Mouse (Mus musculus) hindbrain, embryonic 12.5 days (tissue): ENCODE measurements at regions not wholly inside any gene's neighbourhood (a gene's known extent, or its start where the extent isn't known, plus 50 kb on each side); places are given as distances from the start of the nearest gene placed in this dataset.

Experiments used
- ATAC-seq: fragments of 200-750 bp; cut with Nextera tagmentation; 2 replicates; pipeline ENCODE4 v1.8.0; 2017; ENCODE audit warnings: moderate TSS enrichment; ENCODE audit not compliant: low FRiP score
- H3K27ac ChIP-seq: fragments of 300-500 bp; sonication (generic); 2 replicates; pipeline ENCODE4 v1.5.1; 2016; ENCODE audit warnings: mild to moderate bottlenecking
- H3K27me3 ChIP-seq: fragments of 300-500 bp; sonication (generic); 2 replicates; pipeline ENCODE4 v1.6.1; 2016; ENCODE audit warnings: mild to moderate bottlenecking
- H3K36me3 ChIP-seq: fragments of 300-500 bp; sonication (generic); 2 replicates; pipeline ENCODE4 v1.6.1; 2016; ENCODE audit warnings: mild to moderate bottlenecking
- H3K4me1 ChIP-seq: fragments of 300-500 bp; sonication (generic); 2 replicates; pipeline ENCODE4 v1.6.1; 2016
- H3K4me2 ChIP-seq: fragments of 300-500 bp; sonication (generic); replicated peaks from 2 replicates; pipeline ENCODE4 v1.6.1; 2016; ENCODE audit warnings: mild to moderate bottlenecking
- H3K4me3 ChIP-seq: fragments of 300-500 bp; sonication (generic); 2 replicates; pipeline ENCODE4 v1.5.1; 2016; ENCODE audit warnings: mild to moderate bottlenecking
- H3K9ac ChIP-seq: fragments of 300-500 bp; sonication (generic); 2 replicates; pipeline ENCODE4 v1.6.1; 2016; ENCODE audit warnings: mild to moderate bottlenecking, moderate library complexity
- H3K9me3 ChIP-seq: fragments of 300-500 bp; sonication (generic); replicated peaks from 2 replicates; pipeline ENCODE4 v1.6.1; 2016; ENCODE audit warnings: mild to moderate bottlenecking
- WGBS: fragments of 180-500 bp; shearing (Covaris S2); methylation state at CpG from one replicate; pipeline ENCODE4 v1.1.7; 2016; 5-methylcytosine and 5-hydroxymethylcytosine counted together

DNA sequence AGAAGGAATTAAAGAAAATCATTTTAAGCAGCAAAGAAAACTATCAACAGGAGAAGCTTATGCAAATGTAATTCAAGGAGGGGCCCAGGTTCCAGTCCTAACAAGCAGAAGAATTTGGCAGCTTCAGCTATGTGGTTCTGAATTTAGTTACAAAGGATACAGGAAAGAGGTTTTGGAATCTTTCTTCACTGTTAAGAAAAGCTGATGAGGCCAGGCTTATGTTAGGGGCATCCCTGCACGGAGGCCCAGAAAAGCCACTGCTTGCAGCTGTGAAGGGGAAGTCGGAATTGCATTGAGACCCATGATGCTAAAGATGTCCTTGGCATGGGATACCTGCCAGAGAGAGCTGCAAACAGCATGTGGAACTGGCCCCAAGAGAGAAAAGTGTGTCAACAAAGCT is 114.9 kb upstream of the Cops8 start:
- Histone ChIP-seq H3K9ac (no peak overlapping the region), H3K4me1 (0 out of 2 replicates have a peak, but pooled peaks cover 3% of the 10 kb centered on the region), H3K27ac (no peak overlapping the region), H3K4me2 (no peak overlapping the region), H3K4me3 (no peak overlapping the region), H3K9me3 (no peaks in the 10 kb centered on the region), H3K27me3 (0 out of 2 replicates have a peak, but pooled peaks cover 2% of the 10 kb centered on the region), H3K36me3 (no peaks in the 10 kb centered on the region)
- 83% methylated on average over 2 of the region's 2 CpGs for WGBS
- ATAC-seq = no peak

DNA sequence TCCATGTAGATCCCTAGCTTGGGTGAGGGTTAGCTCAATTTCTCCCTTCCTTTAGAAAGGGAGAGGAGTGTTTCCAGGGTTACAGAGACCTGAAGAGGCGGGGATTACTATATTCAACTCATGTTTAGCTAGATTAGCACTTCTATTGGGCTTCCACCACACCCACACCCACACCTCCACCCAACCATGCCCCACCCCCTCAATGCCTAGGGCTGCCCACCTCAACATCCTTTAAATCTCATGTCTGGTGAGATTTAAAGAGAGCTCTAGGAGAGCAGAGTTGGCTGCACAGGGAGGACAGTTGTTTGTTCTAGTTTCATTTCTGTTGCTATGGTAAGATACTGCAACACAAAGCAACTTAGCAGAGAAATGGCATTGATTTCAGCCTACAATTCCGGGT is 113.8 kb upstream of the Cops8 start:
- no peak overlapping the region for H3K4me2 ChIP-seq
- no peaks in the 10 kb centered on the region for H3K9me3 ChIP-seq
- no peak overlapping the region for H3K27ac ChIP-seq
- no peaks in the 10 kb centered on the region for H3K36me3 ChIP-seq
- ATAC-seq = no peak
- H3K9ac ChIP-seq = no peak overlapping the region
- WGBS = 73% methylated on average over 2 of the region's 2 CpGs
- peaks cover 5% of the 10 kb centered on the region; the same call in 1 of the 2 replicates for H3K27me3 ChIP-seq
- H3K4me3 ChIP-seq = no peak overlapping the region
- 0 out of 2 replicates have a peak, but pooled peaks cover 3% of the 10 kb centered on the region for H3K4me1 ChIP-seq

DNA sequence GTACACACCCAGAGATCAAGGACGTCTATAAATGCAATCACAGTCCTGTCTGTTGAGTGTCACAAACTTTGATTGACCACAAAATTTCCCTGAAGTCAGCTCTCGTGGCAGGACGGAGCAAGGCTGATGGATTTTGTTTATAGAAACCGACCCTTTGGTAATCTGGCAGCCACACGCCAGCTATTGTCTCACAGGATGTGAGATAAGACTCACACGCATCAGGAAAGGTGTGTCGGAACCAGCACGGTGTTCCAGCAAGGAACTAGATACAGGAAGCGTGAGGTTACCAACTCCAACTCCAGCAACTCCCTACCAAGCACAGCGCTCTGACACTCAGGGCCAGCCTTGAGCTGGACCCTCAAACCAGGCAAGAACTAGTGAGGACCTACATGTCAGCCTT is 112.4 kb upstream of the Cops8 start:
- peaks cover 9% of the 10 kb centered on the region; the same call in 1 of the 2 replicates for H3K27me3 ChIP-seq
- H3K36me3 ChIP-seq = no peaks in the 10 kb centered on the region
- no peak for ATAC-seq
- H3K9me3 ChIP-seq = no peaks in the 10 kb centered on the region
- no peak overlapping the region for H3K4me2 ChIP-seq
- 90% methylated on average over 10 of the region's 10 CpGs for WGBS
- no peak overlapping the region for H3K9ac ChIP-seq
- no peak overlapping the region for H3K4me3 ChIP-seq
- H3K27ac ChIP-seq = no peak overlapping the region
- 0 out of 2 replicates have a peak, but pooled peaks cover 3% of the 10 kb centered on the region for H3K4me1 ChIP-seq

DNA sequence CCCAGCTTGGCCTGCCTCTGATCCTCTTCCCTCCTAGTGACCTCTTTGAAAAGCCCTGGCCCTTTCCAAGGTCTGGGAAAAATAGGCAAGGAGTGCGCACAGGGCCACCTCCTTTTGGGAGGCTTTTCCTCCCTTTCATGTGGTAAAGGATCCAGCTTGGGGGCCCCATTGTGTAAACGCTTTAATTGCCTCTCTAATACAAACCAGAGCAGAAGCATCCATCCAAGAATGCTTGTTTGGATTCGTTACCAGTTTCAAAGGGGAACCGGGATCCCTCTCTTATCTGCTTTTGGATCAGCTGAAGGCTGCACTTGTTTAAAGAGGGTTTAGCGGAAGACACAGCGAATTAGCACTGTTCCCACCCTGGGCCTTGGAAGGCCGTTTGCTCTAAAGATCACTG is 109.3 kb upstream of the Cops8 start:
- no peak overlapping the region for H3K4me2 ChIP-seq
- H3K36me3 ChIP-seq = no peaks in the 10 kb centered on the region
- peaks cover 7% of the 10 kb centered on the region; the same call in 1 of the 2 replicates for H3K27me3 ChIP-seq
- ATAC-seq = no peak
- H3K27ac ChIP-seq = no peak overlapping the region
- H3K9me3 ChIP-seq = no peaks in the 10 kb centered on the region
- no peak overlapping the region for H3K4me3 ChIP-seq
- H3K9ac ChIP-seq = no peak overlapping the region
- WGBS = 26% methylated on average over 7 of the region's 7 CpGs
- no peaks in the 10 kb centered on the region for H3K4me1 ChIP-seq

DNA sequence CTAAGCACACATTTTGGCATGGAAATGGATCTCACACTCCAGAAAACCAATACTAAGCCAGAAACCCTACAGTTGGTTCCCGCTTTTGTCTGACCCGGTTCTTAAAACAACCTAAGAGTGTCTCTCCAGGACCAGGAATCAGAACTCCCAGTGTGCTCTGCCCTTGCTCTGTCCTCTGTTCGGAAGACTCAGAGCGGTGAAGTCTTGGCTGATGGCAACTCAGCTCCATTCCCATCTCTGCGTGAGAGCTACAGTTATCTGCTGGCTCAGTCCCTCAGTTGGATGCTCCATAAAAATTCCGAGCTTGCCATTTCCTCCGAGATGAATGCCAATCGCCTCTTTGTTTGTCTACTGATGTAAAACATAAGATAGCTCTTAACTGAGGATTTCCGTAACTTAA is 107.6 kb upstream of the Cops8 start:
- H3K4me3 ChIP-seq = no peak overlapping the region
- H3K27ac ChIP-seq = no peak overlapping the region
- no peak for ATAC-seq
- H3K27me3 ChIP-seq = peaks cover 7% of the 10 kb centered on the region; the same call in 1 of the 2 replicates
- H3K4me1 ChIP-seq = no peaks in the 10 kb centered on the region
- no peaks in the 10 kb centered on the region; the same call in 1 of the 2 replicates for H3K9me3 ChIP-seq
- no peak overlapping the region for H3K9ac ChIP-seq
- H3K36me3 ChIP-seq = no peaks in the 10 kb centered on the region
- no peak overlapping the region for H3K4me2 ChIP-seq
- 88% methylated on average over 9 of the region's 9 CpGs for WGBS

DNA sequence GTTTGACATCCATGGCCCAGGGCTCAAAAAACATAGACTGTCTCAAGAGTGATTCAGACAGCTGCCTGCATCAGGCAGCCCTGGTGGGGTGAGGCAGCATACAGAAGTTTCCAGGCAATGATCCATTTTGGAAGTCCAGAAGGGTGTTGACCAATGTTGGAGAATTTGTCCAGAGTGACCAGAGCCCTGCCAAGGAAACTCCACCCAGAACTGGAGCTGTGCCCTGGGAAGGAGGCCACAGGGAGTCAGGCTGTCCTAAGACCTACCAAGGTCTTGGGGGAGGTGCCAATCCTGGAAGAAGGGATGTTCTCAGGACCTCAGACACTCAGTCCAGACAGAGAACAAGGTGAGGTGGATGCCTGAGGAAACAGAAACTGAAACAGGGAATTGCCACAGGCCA is 105.2 kb upstream of the Cops8 start:
- Histone ChIP-seq H3K27me3 (peaks cover 7% of the 10 kb centered on the region; the same call in 1 of the 2 replicates), H3K27ac (no peak overlapping the region), H3K9ac (no peak overlapping the region), H3K4me1 (no peaks in the 10 kb centered on the region), H3K36me3 (no peaks in the 10 kb centered on the region), H3K4me3 (no peak overlapping the region), H3K4me2 (no peak overlapping the region), H3K9me3 (no peaks in the 10 kb centered on the region; the same call in 1 of the 2 replicates)
- no peak for ATAC-seq

DNA sequence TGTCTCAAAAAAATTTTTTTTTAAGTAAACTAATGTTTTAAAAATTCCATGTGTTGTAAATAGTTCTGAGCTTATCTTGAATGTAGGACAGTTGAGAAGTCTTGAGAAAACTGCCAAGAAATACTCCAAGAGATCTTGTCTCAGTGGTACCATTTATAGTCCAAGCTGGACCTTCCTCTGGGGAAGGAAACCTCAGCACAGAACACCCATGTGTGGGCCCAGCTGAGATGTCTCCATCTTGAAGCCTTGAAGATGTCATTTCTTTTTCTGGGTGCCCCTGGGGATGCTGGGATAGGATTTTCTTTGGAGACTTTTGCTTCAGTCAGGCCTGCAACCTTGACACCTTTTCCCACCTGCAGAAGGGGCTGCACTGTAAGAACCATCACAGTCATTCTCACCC is 101.4 kb upstream of the Cops8 start:
- H3K9ac ChIP-seq = no peak overlapping the region
- no peak overlapping the region for H3K4me3 ChIP-seq
- H3K27ac ChIP-seq = no peak overlapping the region
- no peaks in the 10 kb centered on the region; the same call in 1 of the 2 replicates for H3K9me3 ChIP-seq
- ATAC-seq = no peak
- H3K4me2 ChIP-seq = no peak overlapping the region
- no peaks in the 10 kb centered on the region for H3K36me3 ChIP-seq
- H3K4me1 ChIP-seq = peaks cover 6% of the 10 kb centered on the region; the same call in 1 of the 2 replicates
- H3K27me3 ChIP-seq = no peaks in the 10 kb centered on the region

DNA sequence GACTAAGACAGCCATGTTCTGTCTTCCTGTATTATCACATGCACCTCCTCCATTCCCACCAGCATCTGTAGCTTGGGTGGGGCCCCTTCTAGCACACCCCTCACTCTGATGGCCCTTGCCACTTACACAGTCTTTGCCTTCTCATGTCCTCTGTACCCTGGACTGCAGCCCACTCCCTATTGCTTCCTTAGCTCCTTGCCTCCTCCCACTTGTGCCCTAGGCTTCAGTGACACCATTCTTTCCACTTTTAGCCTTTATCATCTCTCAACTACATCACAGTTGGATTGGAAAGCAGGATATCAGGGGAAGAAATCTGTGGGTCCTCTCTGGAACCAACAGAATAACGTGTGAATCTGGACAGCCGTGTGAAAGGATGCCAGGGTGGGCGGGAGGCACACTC is 100.4 kb upstream of the Cops8 start:
- peaks cover 6% of the 10 kb centered on the region; the same call in 1 of the 2 replicates for H3K4me1 ChIP-seq
- WGBS = 85% methylated on average over 3 of the region's 3 CpGs
- no peak for ATAC-seq
- H3K9me3 ChIP-seq = no peaks in the 10 kb centered on the region; the same call in 1 of the 2 replicates
- H3K9ac ChIP-seq = no peak overlapping the region
- no peak overlapping the region for H3K4me2 ChIP-seq
- no peak overlapping the region for H3K4me3 ChIP-seq
- H3K27ac ChIP-seq = no peak overlapping the region
- no peaks in the 10 kb centered on the region for H3K36me3 ChIP-seq
- H3K27me3 ChIP-seq = no peaks in the 10 kb centered on the region

DNA sequence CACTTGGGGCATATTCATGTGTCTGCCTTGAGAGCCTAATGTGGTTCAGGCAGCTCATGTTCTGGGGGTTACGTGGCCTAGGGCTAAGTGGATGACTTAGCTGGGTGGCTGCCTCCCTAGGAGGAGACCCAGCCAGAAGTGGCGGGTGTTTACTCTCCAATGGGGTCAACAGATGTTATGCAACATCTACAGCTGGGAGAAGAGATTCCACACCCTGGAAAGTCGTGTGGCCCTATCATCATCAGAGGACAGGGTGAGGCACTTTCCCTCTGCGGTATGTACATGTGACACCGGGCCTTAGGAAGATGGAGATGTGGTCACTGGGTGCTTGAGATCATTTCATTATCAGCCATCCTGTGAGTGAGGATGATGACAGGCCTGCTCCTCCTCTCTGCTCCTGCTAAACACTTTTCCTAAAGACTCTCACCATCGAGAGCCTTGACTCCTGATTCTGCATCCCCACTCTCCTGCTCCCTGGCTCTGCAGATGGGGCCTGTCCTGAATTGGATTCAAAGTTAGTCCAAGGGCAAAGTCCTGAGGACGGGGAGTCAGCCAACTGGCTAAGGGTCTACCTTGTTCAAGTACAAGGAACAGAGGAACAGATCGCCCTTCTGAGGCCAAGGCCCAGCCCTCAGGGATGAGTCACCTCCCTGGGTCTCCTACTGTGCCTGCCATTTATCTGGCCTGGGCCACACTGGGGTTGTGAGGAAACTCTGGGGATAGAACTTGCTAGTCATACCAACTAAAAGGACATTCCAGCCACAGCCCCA is 99.8 kb upstream of the Cops8 start:
- no peak overlapping the region for H3K27ac ChIP-seq
- H3K4me2 ChIP-seq = no peak overlapping the region
- H3K9me3 ChIP-seq = no peaks in the 10 kb centered on the region; the same call in 1 of the 2 replicates
- H3K36me3 ChIP-seq = no peaks in the 10 kb centered on the region
- no peak overlapping the region for H3K4me3 ChIP-seq
- no peaks in the 10 kb centered on the region for H3K27me3 ChIP-seq
- 82% methylated on average over 8 of the region's 8 CpGs for WGBS
- H3K9ac ChIP-seq = no peak overlapping the region
- no peak for ATAC-seq
- peaks cover 6% of the 10 kb centered on the region; the same call in 1 of the 2 replicates for H3K4me1 ChIP-seq

DNA sequence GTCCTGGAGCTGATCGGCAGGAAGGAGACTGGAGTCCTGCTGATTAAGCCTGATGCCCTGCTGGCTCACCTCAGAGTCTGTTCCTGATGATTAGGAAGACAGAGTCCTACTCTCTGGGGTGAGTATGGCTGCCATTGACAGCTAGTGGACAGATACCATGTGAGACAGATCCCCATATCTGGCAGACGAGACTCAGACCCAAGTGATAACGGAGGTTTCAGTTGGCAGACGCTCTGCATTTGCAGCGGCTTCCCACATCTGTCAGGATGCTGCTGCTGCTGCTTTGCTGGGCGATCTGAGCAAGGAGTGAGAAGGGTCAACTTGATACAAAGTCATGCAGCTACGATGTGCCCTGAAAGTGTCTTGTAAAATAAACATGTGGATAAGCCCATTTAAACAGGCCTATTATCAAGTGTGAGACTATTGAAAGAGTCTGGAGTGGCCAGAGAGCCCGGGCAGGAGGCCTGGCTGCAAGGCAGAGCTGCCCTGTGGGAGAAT is 98.1 kb upstream of the Cops8 start:
- H3K9ac ChIP-seq = no peak overlapping the region
- no peak for ATAC-seq
- WGBS = 26% methylated on average over 8 of the region's 8 CpGs

DNA sequence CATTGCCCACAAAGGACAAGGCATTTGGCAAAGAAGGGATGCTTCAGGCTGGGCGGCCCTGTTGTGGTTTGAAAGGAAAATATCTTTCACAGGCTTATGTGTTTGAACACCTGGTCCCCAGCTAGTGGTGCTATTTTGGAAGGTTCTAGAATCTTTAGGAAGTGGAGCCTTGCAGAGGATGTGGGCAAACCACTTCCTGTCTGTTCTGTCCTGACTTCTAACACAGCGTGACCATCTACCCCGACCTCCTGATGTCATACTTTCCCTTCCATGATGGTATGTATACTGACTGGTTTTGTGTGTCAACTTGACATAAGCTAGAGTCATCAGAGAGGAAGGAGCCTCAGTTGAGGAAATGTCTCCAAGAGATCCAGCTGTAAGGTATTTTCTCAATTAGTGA is 97.2 kb upstream of the Cops8 start:
- ATAC-seq = no peak
- Histone ChIP-seq H3K9me3 (no peaks in the 10 kb centered on the region), H3K27ac (no peak overlapping the region), H3K27me3 (no peaks in the 10 kb centered on the region), H3K4me2 (no peak overlapping the region), H3K4me3 (no peak overlapping the region), H3K9ac (no peak overlapping the region), H3K4me1 (peaks cover 6% of the 10 kb centered on the region; the same call in 1 of the 2 replicates), H3K36me3 (no peaks in the 10 kb centered on the region)
- WGBS = 90% methylated on average over 3 of the region's 3 CpGs

More for the DNA sequence above, 98.1 kb upstream of the Cops8 start:
- Histone ChIP-seq H3K36me3 (no peaks in the 10 kb centered on the region), H3K27me3 (no peaks in the 10 kb centered on the region), H3K27ac (no peak overlapping the region), H3K4me2 (no peak overlapping the region), H3K9me3 (no peaks in the 10 kb centered on the region; the same call in 1 of the 2 replicates), H3K4me1 (peaks cover 6% of the 10 kb centered on the region; the same call in 1 of the 2 replicates), H3K4me3 (no peak overlapping the region)

DNA sequence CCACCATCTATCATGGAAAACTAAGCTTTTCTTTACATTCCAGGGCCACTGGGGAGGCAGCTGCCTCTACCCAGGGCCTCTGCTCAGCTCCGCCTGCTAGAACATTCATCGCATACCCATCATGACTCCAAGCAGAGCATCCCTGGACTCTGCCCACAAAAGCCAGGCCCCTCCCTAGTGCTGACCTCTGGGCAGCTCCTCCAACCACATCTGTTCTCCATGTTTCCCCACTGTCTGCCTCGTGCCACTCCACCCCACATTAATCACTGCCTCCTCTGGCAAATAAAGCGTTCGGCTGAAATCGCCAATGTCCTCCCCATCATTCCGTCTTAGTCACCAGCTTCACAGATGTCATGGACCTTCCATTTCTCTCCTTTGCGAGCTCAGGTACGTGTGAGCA is 96.2 kb upstream of the Cops8 start:
- Histone ChIP-seq H3K36me3 (no peaks in the 10 kb centered on the region), H3K4me3 (no peak overlapping the region), H3K9me3 (no peaks in the 10 kb centered on the region), H3K9ac (no peak overlapping the region), H3K4me1 (peaks cover 6% of the 10 kb centered on the region; the same call in 1 of the 2 replicates), H3K27me3 (no peaks in the 10 kb centered on the region), H3K27ac (no peak overlapping the region), H3K4me2 (no peak overlapping the region)
- no peak for ATAC-seq
- 57% methylated on average over 9 of the region's 9 CpGs for WGBS

DNA sequence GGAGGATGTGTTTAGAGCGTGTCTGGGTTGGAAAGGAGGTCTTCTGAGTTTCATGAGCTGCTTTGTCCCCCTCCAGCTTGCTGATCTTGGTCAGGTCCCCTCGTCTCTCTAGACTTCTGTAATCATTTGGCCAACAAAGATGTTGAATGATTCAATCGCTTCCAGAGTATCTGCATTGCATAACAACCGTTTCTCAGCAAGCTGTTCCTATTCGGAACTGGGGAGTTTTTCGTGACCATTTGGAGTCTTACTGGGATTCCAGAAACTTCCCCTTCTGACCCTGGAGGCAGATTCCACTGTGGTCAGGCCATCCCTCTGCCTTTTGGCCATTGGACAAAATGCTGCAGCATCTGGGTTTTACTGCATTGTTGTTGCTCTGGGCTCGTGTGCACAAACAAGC is 93.4 kb upstream of the Cops8 start:
- 87% methylated on average over 7 of the region's 7 CpGs for WGBS
- Histone ChIP-seq H3K9ac (no peak overlapping the region), H3K4me1 (peaks cover 6% of the 10 kb centered on the region; the same call in 1 of the 2 replicates), H3K36me3 (no peaks in the 10 kb centered on the region), H3K4me2 (no peak overlapping the region), H3K27me3 (no peaks in the 10 kb centered on the region), H3K9me3 (no peaks in the 10 kb centered on the region), H3K4me3 (no peak overlapping the region), H3K27ac (no peak overlapping the region)
- ATAC-seq = no peak
